Comparison of ENCODE assay signal across 10 mouse cellular contexts in the genomic region with DNA sequence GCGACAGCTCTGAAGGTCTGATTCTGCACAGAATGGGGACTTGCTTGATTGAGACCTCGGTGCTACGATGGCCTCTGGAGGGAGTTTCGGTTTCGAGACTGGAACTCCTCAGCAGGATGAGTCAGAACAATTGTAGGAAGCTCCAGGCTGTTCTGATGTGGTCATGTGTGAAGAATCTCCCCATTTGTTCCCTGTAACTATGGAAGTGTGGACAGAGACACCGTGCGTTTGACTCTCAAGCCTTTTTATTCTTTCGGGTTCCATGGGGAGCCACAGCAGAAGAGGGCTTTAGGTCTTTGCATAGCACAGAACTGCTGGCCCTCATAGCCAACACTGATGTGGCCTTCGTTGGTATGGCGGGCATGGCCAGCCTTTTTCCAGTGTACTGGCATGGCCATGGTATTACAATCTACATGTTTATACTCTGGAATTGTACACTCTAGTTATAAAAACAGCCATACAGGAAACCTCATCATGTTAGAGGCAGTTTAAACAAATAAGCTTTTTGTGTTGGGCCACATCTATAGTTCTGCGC. TPM values are rescaled to one million over a fixed set of nuclear protein-coding genes. Genes with fewer than 3 reads are reported as not detected.
DNase-seq lines count a peak whose midpoint lies in the region; ATAC-seq lines count a peak whose summit lies in the region.
"Had no signal": no experiment of that assay in that cellular context is flagged by ENCODE, and none has a peak within 500 bp of the region (broad histone marks: within the 10 kb centered on the region; RNA-seq: fewer than 3 reads in every experiment).

No protein-coding gene starts in this region.

- no peaks in the 10 kb centered on the region for H3K27me3 ChIP-seq in intestine, embryonic 16.5 days (replicated peaks; ENCODE audit: control insufficient read depth, insufficient read depth, low read length)
- no peaks in the 10 kb centered on the region for H3K27me3 ChIP-seq in intestine, embryonic 15.5 days (replicated peaks)
- no peaks in the 10 kb centered on the region for H3K27me3 ChIP-seq in heart, embryonic 14.5 days (ENCODE audit: control insufficient read depth, insufficient read depth, low read length)
- no peaks in the 10 kb centered on the region for H3K27me3 ChIP-seq in liver, embryonic 11.5 days (replicated peaks; ENCODE audit: control insufficient read depth, insufficient read depth, low read length)

- H3K9ac ChIP-seq in intestine, embryonic 16.5 days (ENCODE audit: low read depth, low read length) = no peak overlapping the region
- H3K9ac ChIP-seq in intestine, embryonic 15.5 days = no peak overlapping the region
- H3K9ac ChIP-seq in heart, embryonic 14.5 days (ENCODE audit: low read length) = no peak overlapping the region
- no peak overlapping the region for H3K9ac ChIP-seq in liver, embryonic 11.5 days (ENCODE audit: low read depth, low read length)

- H3K36me3 ChIP-seq in intestine, embryonic 16.5 days (ENCODE audit: control insufficient read depth, insufficient read depth, low read length) = no peaks in the 10 kb centered on the region
- H3K36me3 ChIP-seq in intestine, embryonic 15.5 days = 0 out of 2 replicates have a peak, but pooled peaks cover 4% of the 10 kb centered on the region
- peaks cover 23% of the 10 kb centered on the region for H3K36me3 ChIP-seq in heart, embryonic 14.5 days (ENCODE audit: control insufficient read depth, insufficient read depth, low read length)
- H3K36me3 ChIP-seq in liver, embryonic 11.5 days (ENCODE audit: control insufficient read depth, insufficient read depth, low read length) = peaks cover 10% of the 10 kb centered on the region; the same call in 1 of the 2 replicates
- H3K36me3 ChIP-seq: G1E had no signal

- peaks cover 15% of the 10 kb centered on the region for H3K4me1 ChIP-seq in intestine, embryonic 16.5 days (ENCODE audit: control insufficient read depth, insufficient read depth, low read length)
- 0 out of 2 replicates have a peak, but pooled peaks cover 8% of the 10 kb centered on the region for H3K4me1 ChIP-seq in intestine, embryonic 15.5 days (replicated peaks)
- H3K4me1 ChIP-seq in heart, embryonic 14.5 days (ENCODE audit: control insufficient read depth in 2 of 2, insufficient read depth in 2 of 2, low read length in 2 of 2) = peaks cover 8 to 21% of the 10 kb centered on the region in 2 experiments
- peaks cover 9% of the 10 kb centered on the region; the same call in 1 of the 2 replicates for H3K4me1 ChIP-seq in liver, embryonic 11.5 days (replicated peaks; ENCODE audit: control insufficient read depth, insufficient read depth, low read length)

- H3K4me2 ChIP-seq in intestine, embryonic 16.5 days (ENCODE audit: low read depth, low read length) = no peak overlapping the region
- H3K4me2 ChIP-seq in intestine, embryonic 15.5 days (replicated peaks) = no peak overlapping the region
- peak overlapping the region; percentile 36 for H3K4me2 ChIP-seq in heart, embryonic 14.5 days (ENCODE audit: low read length)
- H3K4me2 ChIP-seq in liver, embryonic 11.5 days = peak overlapping the region; percentile 38

- H3K4me3 ChIP-seq in intestine, embryonic 16.5 days (ENCODE audit: low read length) = no peak overlapping the region
- H3K4me3 ChIP-seq in intestine, embryonic 15.5 days (replicated peaks) = no peak overlapping the region
- H3K4me3 ChIP-seq in heart, embryonic 14.5 days (ENCODE audit: control insufficient read depth in 1 of 2, insufficient read depth in 1 of 2, low read depth in 1 of 2, low read length in 2 of 2) = no peak overlapping the region
- H3K4me3 ChIP-seq in liver, embryonic 11.5 days (ENCODE audit: low read depth, low read length) = no peak overlapping the region

- 81% methylated on average over 11 of the region's 11 CpGs for WGBS in intestine, embryonic 16.5 days
- 88% methylated on average over 11 of the region's 11 CpGs for WGBS in intestine, embryonic 15.5 days
- WGBS in heart, embryonic 14.5 days = 68% methylated on average over 11 of the region's 11 CpGs
- WGBS in liver, embryonic 11.5 days = 76% methylated on average over 11 of the region's 11 CpGs

- no peak overlapping the region for H3K27ac ChIP-seq in intestine, embryonic 16.5 days (ENCODE audit: low read length)
- no peak overlapping the region for H3K27ac ChIP-seq in intestine, embryonic 15.5 days
- peak overlapping the region; percentile 43 to 60; a peak in 2 of 4 replicates for H3K27ac ChIP-seq in heart, embryonic 14.5 days (replicated peaks in 1 of 2; ENCODE audit: control insufficient read depth in 1 of 2, insufficient read depth in 1 of 2, low read depth in 2 of 2, low read length in 2 of 2)
- H3K27ac ChIP-seq in liver, embryonic 11.5 days (ENCODE audit: low read depth, low read length) = no peak overlapping the region

- 0 out of 2 replicates have a peak, but pooled peaks have one; percentile 16 for ATAC-seq in intestine, embryonic 16.5 days
- no peak for ATAC-seq in intestine, embryonic 15.5 days
- no peak for ATAC-seq in heart, embryonic 14.5 days (ENCODE audit: insufficient number of reproducible peaks, insufficient read depth, low FRiP score, low read depth)
- 0 out of 2 replicates have a peak, but pooled peaks have one; percentile 19 for ATAC-seq in liver, embryonic 11.5 days (replicated peaks; ENCODE audit: low FRiP score)
- peak; percentile 18; the same call in 1 of the 2 replicates for ATAC-seq in neutrophil, adult 5-6 weeks (ENCODE audit: extremely low read depth, insufficient number of reproducible peaks, low FRiP score, poor library complexity, severe bottlenecking)
- ATAC-seq: intestine, postnatal 0 days had no signal

- no peaks in the 10 kb centered on the region for H3K9me3 ChIP-seq in intestine, embryonic 16.5 days (ENCODE audit: control insufficient read depth, low read length)
- H3K9me3 ChIP-seq in intestine, embryonic 15.5 days = no peaks in the 10 kb centered on the region
- no peaks in the 10 kb centered on the region for H3K9me3 ChIP-seq in heart, embryonic 14.5 days (ENCODE audit: control insufficient read depth, low read length)
- H3K9me3 ChIP-seq in liver, embryonic 11.5 days (ENCODE audit: control insufficient read depth, low read length) = no peaks in the 10 kb centered on the region

- DNase-seq in liver, embryonic 11.5 days (ENCODE audit: low spot score) = no peak
- DNase-seq in right cerebral cortex, postnatal 4 days = no peak
- DNase-seq in cerebellum, postnatal 10 days = no peak
- DNase-seq in cerebellum, adult 9-11 months = no peak

RNA-seq across cellular contexts. Expression of a gene that starts 21.9 kb away (rescaled TPM):
- polyA plus RNA-seq in intestine, embryonic 16.5 days (2015; fragmentation: Nextera tagmentation; extraction: Ambion mirVana) = 8.4 and 9.1 TPM in 2 replicates
- 11.6 and 13.9 TPM in 2 replicates for polyA plus RNA-seq in intestine, embryonic 15.5 days (2015; fragmentation: Nextera tagmentation; extraction: Ambion mirVana)
- polyA plus RNA-seq in heart, embryonic 14.5 days (2014; fragmentation: Nextera tagmentation; extraction: Ambion mirVana) = 3.7 and 5.7 TPM in 2 replicates
- 5.7 and 6.8 TPM in 2 replicates for polyA plus RNA-seq in liver, embryonic 11.5 days (2014; fragmentation: Nextera tagmentation; extraction: Ambion mirVana)
- 59.3 and 69.0 TPM in 2 replicates for total RNA-seq in neutrophil, adult 5-6 weeks (2017)
- total RNA-seq: G1E had no signal
- polyA plus RNA-seq: G1E had no signal

Comparison
In these comparisons a context has a peak if more than half of its experiments do, and no peak if none do; other contexts are left out.
1. ATAC-seq: peak in intestine, embryonic 16.5 days (single experiment), liver, embryonic 11.5 days (single experiment) and neutrophil, adult 5-6 weeks (single experiment); none in intestine, embryonic 15.5 days (single experiment) and heart, embryonic 14.5 days (single experiment).
2. H3K27ac ChIP-seq: peak in heart, embryonic 14.5 days (2 of 2); none in intestine, embryonic 16.5 days (single experiment), intestine, embryonic 15.5 days (single experiment) and liver, embryonic 11.5 days (single experiment).
3. H3K4me2 ChIP-seq: peak in heart, embryonic 14.5 days (single experiment) and liver, embryonic 11.5 days (single experiment); none in intestine, embryonic 16.5 days (single experiment) and intestine, embryonic 15.5 days (single experiment).